ENCODE assay signal across 2 mouse cellular contexts in the genomic region with DNA sequence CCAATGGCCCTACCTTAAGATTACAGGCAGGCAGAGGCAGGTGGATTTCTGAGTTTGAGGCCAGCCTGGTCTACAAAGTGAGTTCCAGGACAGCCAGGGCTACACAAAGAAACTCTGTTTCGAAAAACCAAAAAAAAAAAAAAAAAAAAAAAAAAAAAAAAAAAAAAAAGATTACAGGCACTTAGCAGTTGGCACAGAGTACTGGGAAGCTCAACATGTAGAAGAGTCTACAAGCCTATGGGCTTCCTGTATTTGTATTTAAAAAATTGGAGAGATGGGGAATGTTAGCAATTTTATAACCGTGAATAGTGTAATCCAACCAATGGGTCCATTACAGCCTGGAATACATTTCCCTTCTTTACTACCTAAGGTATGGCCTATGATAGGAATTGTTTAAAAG. TPM values are rescaled to one million over a fixed set of nuclear protein-coding genes. Genes with fewer than 3 reads are reported as not detected.
A peak's percentile ranks its signal among the peaks of the same experiment; 100 is the strongest.
DNase-seq lines count a peak whose midpoint lies in the region; TF ChIP-seq lines count a peak whose summit lies in the region.
"Not testable (repeated sequence)": the region's sequence is repeated elsewhere in the genome, so short reads cannot be mapped to it uniquely, and the experiment has no call there.

No protein-coding gene starts in this region.

- in situ Hi-C loops in CH12.LX (cut with MboI; ENCODE audit: low pct_ligation_motif_present, low pct_unique_long_range_greater_than_20kb, low sequenced_read_pairs), result not testable (repeated sequence)

- H3K27me3 ChIP-seq in CH12.LX (replicated peaks); MEL (ENCODE audit: control insufficient read depth in 1 of 2, insufficient read depth in 2 of 2, low read length in 2 of 2): not testable (repeated sequence)

- not testable (repeated sequence) for H3K36me3 ChIP-seq in CH12.LX (replicated peaks in 1 of 2; ENCODE audit: control insufficient read depth in 1 of 2, insufficient read depth in 1 of 2, low read length in 1 of 2)
- H3K36me3 ChIP-seq in MEL (ENCODE audit: control insufficient read depth in 1 of 2, insufficient read depth in 2 of 2, low read length in 2 of 2), result peaks cover 0 to 76% of the 10 kb centered on the region in 2 experiments; a peak in 2 of 4 replicates

- peaks cover 3 to 11% of the 10 kb centered on the region in 2 experiments; a peak in 2 of 4 replicates for H3K4me1 ChIP-seq in CH12.LX (ENCODE audit: control insufficient read depth in 1 of 2, insufficient read depth in 2 of 2)
- peaks cover 42 to 61% of the 10 kb centered on the region in 2 experiments for H3K4me1 ChIP-seq in MEL (ENCODE audit: control insufficient read depth in 1 of 2, insufficient read depth in 2 of 2, low read length in 2 of 2)

- not testable (repeated sequence) for TF ChIP-seq CTCF in CH12.LX (conservative IDR thresholded peaks at IDR 0.05 in 1 of 2, IDR thresholded peaks at IDR 0.05 in 1 of 2; ENCODE audit: low read depth in 2 of 2, low read length in 2 of 2); MEL (IDR thresholded peaks at IDR 0.05 in 2 of 3, conservative IDR thresholded peaks at IDR 0.05 in 1 of 3; ENCODE audit: control insufficient read depth in 1 of 3, insufficient read depth in 1 of 3, low read depth in 2 of 3, low read length in 3 of 3, poor library complexity in 1 of 3, severe bottlenecking in 1 of 3)

- TF ChIP-seq RAD21 in CH12.LX (IDR thresholded peaks at IDR 0.05; ENCODE audit: low read depth, low read length); MEL (IDR thresholded peaks at IDR 0.05; ENCODE audit: low read depth, low read length): not testable (repeated sequence)

- H3K4me2 ChIP-seq in CH12.LX (ENCODE audit: insufficient read depth, low read depth, poor library complexity, severe bottlenecking), result not testable (repeated sequence)

- not testable (repeated sequence) for H3K9ac ChIP-seq in CH12.LX (ENCODE audit: insufficient read depth, low read depth); MEL (ENCODE audit: control insufficient read depth, low read depth, low read length, poor library complexity, severe bottlenecking)

- not testable (repeated sequence) for H3K4me3 ChIP-seq in CH12.LX (replicated peaks in 1 of 3; ENCODE audit: low read depth in 2 of 3, low read length in 2 of 3, poor library complexity in 1 of 3); MEL (ENCODE audit: control insufficient read depth in 1 of 2, insufficient read depth in 1 of 2, low read depth in 2 of 2, low read length in 2 of 2)

- not testable (repeated sequence) for TF ChIP-seq POLR2A in CH12.LX (IDR thresholded peaks at IDR 0.05; ENCODE audit: low read depth, low read length); MEL (IDR thresholded peaks at IDR 0.05; ENCODE audit: control insufficient read depth in 1 of 2, insufficient read depth in 1 of 2, low read depth in 1 of 2, low read length in 2 of 2, poor library complexity in 1 of 2)

- not testable (repeated sequence) for DNase-seq in CH12.LX (ENCODE audit: extremely low read depth)
- peak; percentile 41 for DNase-seq in MEL (ENCODE audit: low read depth, low spot score)

- TF ChIP-seq EP300 in CH12.LX (IDR thresholded peaks at IDR 0.05; ENCODE audit: low read length), result not testable (repeated sequence)
- peak; percentile 12 to 40; a peak in 2 of 4 replicates for TF ChIP-seq EP300 in MEL (IDR thresholded peaks at IDR 0.05; ENCODE audit: low read depth in 1 of 2, low read length in 2 of 2)

- H3K27ac ChIP-seq in CH12.LX (ENCODE audit: insufficient read depth, low read depth), result not testable (repeated sequence)
- H3K27ac ChIP-seq in MEL (ENCODE audit: control insufficient read depth, low read depth, low read length), result peak overlapping the region; percentile 29; the same call in 1 of the 2 replicates

- dilution Hi-C loops in CH12.LX (cut with MboI; ENCODE audit: extremely low pct_ligation_motif_present, extremely low pct_unique_long_range_greater_than_20kb, low sequenced_read_pairs), result not testable (repeated sequence)

- H3K79me2 ChIP-seq in CH12.LX (replicated peaks; ENCODE audit: control insufficient read depth, extremely low read depth, insufficient read depth, poor library complexity, severe bottlenecking); MEL (ENCODE audit: control insufficient read depth, insufficient read depth, low read length, poor library complexity): not testable (repeated sequence)

- H3K9me3 ChIP-seq in CH12.LX (replicated peaks; ENCODE audit: low read length); MEL (replicated peaks; ENCODE audit: insufficient read depth, low read length): not testable (repeated sequence)

TF ChIP-seq in CH12.LX, 34 proteins besides CTCF, POLR2A, EP300 and RAD21:
- TF ChIP-seq ZNF384 (IDR thresholded peaks at IDR 0.05; ENCODE audit: low read depth, low read length), result peak; percentile 71

TF ChIP-seq in MEL, 35 proteins besides CTCF, POLR2A, EP300 and RAD21:
- TF ChIP-seq ZNF384 (IDR thresholded peaks at IDR 0.05; ENCODE audit: low read depth, low read length) (peak; percentile 96), SIN3A (IDR thresholded peaks at IDR 0.05; ENCODE audit: low read length) (0 out of 2 replicates have a peak, but pooled peaks have one; percentile 27), ELF1 (IDR thresholded peaks at IDR 0.05; ENCODE audit: low read depth, low read length) (peak; percentile 30; the same call in 1 of the 2 replicates)

RNA-seq across cellular contexts. Expression of a gene that starts 45.4 kb away (rescaled TPM):
- total RNA-seq in CH12.LX (2012; rRNA removed), result 49.9 and 59.9 TPM in 2 replicates
- total RNA-seq in CH12.LX (2014; rRNA removed), result 46.7 and 46.9 TPM in 2 replicates
- 59.1 and 73.0 TPM in 2 replicates for polyA plus RNA-seq in CH12.LX (2012; ENCODE audit: insufficient read length, low read depth)
- 120 and 145 TPM in 2 replicates for total RNA-seq in MEL (2012; rRNA removed)
- polyA plus RNA-seq in MEL (2012; ENCODE audit: insufficient read depth in 1 of 2, insufficient read length in 2 of 2, low read depth in 1 of 2, low replicate concordance in 2 of 2, missing spikeins in 1 of 2), result 100 to 1,000 TPM in 1 of 2 experiments, 10 to 100 TPM in 1; 93.3 to 117 TPM
